Mouse (Mus musculus): Measurements from ENCODE around the gene Acp7.

GRCm38 (mm10) chr7:28656430-28656829, 25.3 kb upstream of the Acp7 start:
- TF ChIP-seq CTCF (IDR thresholded peaks at IDR 0.05; ENCODE audit: low read depth, low read length) (no peak), POLR2A (IDR thresholded peaks at IDR 0.05; ENCODE audit: extremely low read depth, insufficient read depth, low read length) (no peak)
